Mouse (Mus musculus) MEL-GATA-1-ER (cell line): ENCODE data around the gene Gnas.
"Not testable (repeated sequence)": the region's sequence is repeated elsewhere in the genome, so short reads cannot be mapped to it uniquely, and the experiment has no call there.

ENCODE experiments used
- DNase-seq: peaks from one replicate; pipeline ENCODE4 v3.0.0-alpha.2; 2012; ENCODE audit warnings: low read depth; ENCODE audit errors: extremely low read depth

Gene Gnas

GRCm38 (mm10) chr2:174346999-174347668 is 63.0 kb downstream of the Gnas start:
- not testable (repeated sequence) for DNase-seq

GRCm38 (mm10) chr2:174358516-174358915 is 74.4 kb downstream of the Gnas start:
- no peak for DNase-seq

GRCm38 (mm10) chr2:174359656-174360055 is 75.5 kb downstream of the Gnas start:
- no peak for DNase-seq

GRCm38 (mm10) chr2:174366571-174366970 is 82.5 kb downstream of the Gnas start:
- DNase-seq = peak; percentile 71

GRCm38 (mm10) chr2:174381021-174381420 is 96.9 kb downstream of the Gnas start:
- DNase-seq = no peak

GRCm38 (mm10) chr2:174391936-174392335 is 107.8 kb downstream of the Gnas start:
- no peak for DNase-seq

GRCm38 (mm10) chr2:174392554-174392953 is 108.4 kb downstream of the Gnas start:
- no peak for DNase-seq

GRCm38 (mm10) chr2:174393383-174393782 is 109.3 kb downstream of the Gnas start:
- DNase-seq = no peak
